Mouse (Mus musculus) embryonic facial prominence, embryonic 13.5 days (tissue): Measurements from ENCODE around the gene Arr3. TPM values are rescaled to one million over a fixed set of nuclear protein-coding genes. Genes with fewer than 3 reads are reported as not detected.

Source experiments
- ATAC-seq: fragments of 200-750 bp; cut with Nextera tagmentation; 2 replicates; pipeline ENCODE4 v1.8.0; 2017; ENCODE audit warnings: low read depth; ENCODE audit not compliant: insufficient number of reproducible peaks, insufficient read depth, low FRiP score, low TSS enrichment
- H3K27ac ChIP-seq: fragments of 300-500 bp; sonication (generic); 2 replicates; pipeline ENCODE4 v1.5.1; 2015; ENCODE audit warnings: moderate library complexity, mild to moderate bottlenecking, inconsistent platforms
- H3K27me3 ChIP-seq: fragments of 300-500 bp; sonication (generic); 2 replicates; pipeline ENCODE4 v1.6.1; 2015; ENCODE audit warnings: mild to moderate bottlenecking, inconsistent platforms
- H3K36me3 ChIP-seq: fragments of 300-500 bp; sonication (generic); 2 replicates; pipeline ENCODE4 v1.6.1; 2015; ENCODE audit warnings: mild to moderate bottlenecking, inconsistent platforms
- H3K4me1 ChIP-seq: fragments of 300-500 bp; sonication (generic); 2 replicates; pipeline ENCODE4 v1.6.1; 2015; ENCODE audit warnings: inconsistent platforms
- H3K4me2 ChIP-seq: fragments of 300-500 bp; sonication (generic); 2 replicates; pipeline ENCODE4 v1.6.1; 2015; ENCODE audit warnings: moderate library complexity, mild to moderate bottlenecking, inconsistent platforms
- H3K4me3 ChIP-seq: fragments of 300-500 bp; sonication (generic); 2 replicates; pipeline ENCODE4 v1.5.1; 2015; ENCODE audit warnings: mild to moderate bottlenecking, inconsistent platforms
- H3K9ac ChIP-seq: fragments of 300-500 bp; sonication (generic); 2 replicates; pipeline ENCODE4 v1.6.1; 2015; ENCODE audit warnings: mild to moderate bottlenecking, inconsistent platforms
- H3K9me3 ChIP-seq: fragments of 300-500 bp; sonication (generic); 2 replicates; pipeline ENCODE4 v1.6.1; 2016; ENCODE audit warnings: inconsistent platforms
- WGBS: fragments of 180-500 bp; shearing (Covaris S2); methylation state at CpG from one replicate; pipeline ENCODE4 v1.1.7; 2015; ENCODE audit warnings: mixed read lengths; 5-methylcytosine and 5-hydroxymethylcytosine counted together
- polyA plus RNA-seq: library from polyadenylated mRNA; unstranded; fragments of >200 nt; fragmentation: Nextera tagmentation; extraction: Ambion mirVana; gene quantifications from 2 replicates; pipeline ENCODE4 v1.2.1, GENCODE M21; 2015

Arr3 gene
- polyA plus RNA-seq = not detected in 2 replicates

GRCm38 (mm10) chrX:100605314-100605713, at the start of gene Arr3:
Gene Arr3, plus strand, starts transcription at chrX:100605497.
- no peak within 1 kb of the TSS for H3K27ac ChIP-seq
- peaks cover 38% of the 10 kb centered on the region; the same call in 1 of the 2 replicates for H3K27me3 ChIP-seq
- no peaks in the 10 kb centered on the region for H3K36me3 ChIP-seq
- no peak for ATAC-seq
- no peak within 1 kb of the TSS for H3K4me3 ChIP-seq
- WGBS = 70% methylated on average over 1 of the region's 1 CpGs
- no peak within 1 kb of the TSS for H3K4me2 ChIP-seq
- H3K9ac ChIP-seq = no peak within 1 kb of the TSS
- no peaks in the 10 kb centered on the region for H3K4me1 ChIP-seq
- no peaks in the 10 kb centered on the region for H3K9me3 ChIP-seq

- H3K4me2 ChIP-seq = no peak overlapping the region
- no peaks in the 10 kb centered on the region for H3K9me3 ChIP-seq
- H3K4me3 ChIP-seq = no peak overlapping the region
- no peaks in the 10 kb centered on the region for H3K4me1 ChIP-seq
- 84% methylated on average over 3 of the region's 3 CpGs for WGBS
- H3K27me3 ChIP-seq = peaks cover 10% of the 10 kb centered on the region; the same call in 1 of the 2 replicates
- no peaks in the 10 kb centered on the region for H3K36me3 ChIP-seq
- no peak overlapping the region for H3K9ac ChIP-seq
- H3K27ac ChIP-seq = no peak overlapping the region
- no peak for ATAC-seq
Observed at GRCm38 (mm10) chrX:100556026-100556425, 49.3 kb upstream of the Arr3 start.

- no peak overlapping the region for H3K27ac ChIP-seq
- no peaks in the 10 kb centered on the region for H3K9me3 ChIP-seq
- H3K27me3 ChIP-seq = peaks cover 13% of the 10 kb centered on the region
- no peak overlapping the region for H3K4me2 ChIP-seq
- no peak for ATAC-seq
- H3K36me3 ChIP-seq = no peaks in the 10 kb centered on the region
- H3K9ac ChIP-seq = no peak overlapping the region
- H3K4me1 ChIP-seq = no peaks in the 10 kb centered on the region
- no peak overlapping the region for H3K4me3 ChIP-seq
- WGBS = 80% methylated on average over 3 of the region's 3 CpGs
Observed at GRCm38 (mm10) chrX:100565696-100566095, 39.6 kb upstream of the Arr3 start.

GRCm38 (mm10) chrX:100571951-100572350, 33.3 kb upstream of the Arr3 start, which contains the start of gene Awat1:
Gene Awat1, plus strand, starts transcription at chrX:100572251.
- no peak for ATAC-seq
- H3K4me2 ChIP-seq = no peak within 1 kb of the TSS
- H3K9ac ChIP-seq = no peak within 1 kb of the TSS
- H3K4me3 ChIP-seq = no peak within 1 kb of the TSS
- H3K27ac ChIP-seq = no peak within 1 kb of the TSS
- H3K27me3 ChIP-seq = peaks cover 14% of the 10 kb centered on the region
- no peaks in the 10 kb centered on the region for H3K9me3 ChIP-seq
- no peaks in the 10 kb centered on the region for H3K4me1 ChIP-seq
- WGBS = 91% methylated on average over 1 of the region's 1 CpGs
- no peaks in the 10 kb centered on the region for H3K36me3 ChIP-seq

- H3K4me3 ChIP-seq = no peak within 1 kb of the TSS
- WGBS = 67% methylated on average over 4 of the region's 4 CpGs
- no peak within 1 kb of the TSS for H3K27ac ChIP-seq
- no peaks in the 10 kb centered on the region for H3K9me3 ChIP-seq
- H3K27me3 ChIP-seq = peaks cover 46% of the 10 kb centered on the region
- no peaks in the 10 kb centered on the region for H3K36me3 ChIP-seq
- ATAC-seq = no peak
- no peak within 1 kb of the TSS for H3K9ac ChIP-seq
- no peak within 1 kb of the TSS for H3K4me2 ChIP-seq
- H3K4me1 ChIP-seq = no peaks in the 10 kb centered on the region
Observed at GRCm38 (mm10) chrX:100594791-100595190, 10.5 kb upstream of the Arr3 start, which contains the start of gene P2ry4. Gene P2ry4, minus strand, starts transcription at chrX:100594869.

GRCm38 (mm10) chrX:100597439-100597838, 7.9 kb upstream of the Arr3 start:
- 20% methylated on average over 5 of the region's 5 CpGs for WGBS
- Histone ChIP-seq H3K27me3 (peaks cover 55% of the 10 kb centered on the region), H3K4me2 (no peak overlapping the region), H3K9me3 (no peaks in the 10 kb centered on the region), H3K4me3 (no peak overlapping the region), H3K36me3 (no peaks in the 10 kb centered on the region), H3K9ac (no peak overlapping the region), H3K4me1 (no peaks in the 10 kb centered on the region), H3K27ac (no peak overlapping the region)
- 0 out of 2 replicates have a peak, but pooled peaks have one; percentile 48 for ATAC-seq

GRCm38 (mm10) chrX:100599755-100600154, 5.5 kb upstream of the Arr3 start:
- Histone ChIP-seq H3K27me3 (peaks cover 47% of the 10 kb centered on the region), H3K9me3 (no peaks in the 10 kb centered on the region), H3K36me3 (no peaks in the 10 kb centered on the region), H3K9ac (no peak overlapping the region), H3K27ac (no peak overlapping the region), H3K4me1 (no peaks in the 10 kb centered on the region), H3K4me3 (no peak overlapping the region), H3K4me2 (no peak overlapping the region)
- no peak for ATAC-seq
- 65% methylated on average over 4 of the region's 4 CpGs for WGBS

GRCm38 (mm10) chrX:100618488-100618887, 13.2 kb downstream of the Arr3 start:
- Histone ChIP-seq H3K9ac (no peak overlapping the region), H3K36me3 (peaks cover 10% of the 10 kb centered on the region), H3K9me3 (no peaks in the 10 kb centered on the region), H3K4me3 (no peak overlapping the region), H3K27me3 (peaks cover 23% of the 10 kb centered on the region), H3K4me1 (no peaks in the 10 kb centered on the region), H3K27ac (no peak overlapping the region), H3K4me2 (no peak overlapping the region)
- ATAC-seq = no peak
- 62% methylated on average over 3 of the region's 3 CpGs for WGBS

- Histone ChIP-seq H3K4me1 (no peaks in the 10 kb centered on the region; the same call in 1 of the 2 replicates), H3K4me2 (no peak overlapping the region), H3K27me3 (peaks cover 26% of the 10 kb centered on the region), H3K9ac (no peak overlapping the region), H3K27ac (no peak overlapping the region), H3K36me3 (peaks cover 13% of the 10 kb centered on the region), H3K9me3 (no peaks in the 10 kb centered on the region), H3K4me3 (no peak overlapping the region)
- 62% methylated on average over 2 of the region's 2 CpGs for WGBS
- no peak for ATAC-seq
Observed at GRCm38 (mm10) chrX:100621366-100621765, 16.1 kb downstream of the Arr3 start.

- H3K27me3 ChIP-seq = peaks cover 10% of the 10 kb centered on the region
- no peak overlapping the region for H3K27ac ChIP-seq
- no peak overlapping the region for H3K4me3 ChIP-seq
- H3K9ac ChIP-seq = no peak overlapping the region
- no peaks in the 10 kb centered on the region for H3K9me3 ChIP-seq
- 85% methylated on average over 4 of the region's 4 CpGs for WGBS
- no peaks in the 10 kb centered on the region; the same call in 1 of the 2 replicates for H3K4me1 ChIP-seq
- ATAC-seq = no peak
- 0 out of 2 replicates have a peak overlapping the region, but pooled peaks have one; percentile 58 for H3K4me2 ChIP-seq
- peaks cover 13% of the 10 kb centered on the region for H3K36me3 ChIP-seq
Observed at GRCm38 (mm10) chrX:100624242-100624641, 18.9 kb downstream of the Arr3 start.

- H3K27ac ChIP-seq = no peak overlapping the region
- H3K27me3 ChIP-seq = peaks cover 10% of the 10 kb centered on the region
- H3K4me2 ChIP-seq = peak overlapping the region; percentile 58
- H3K4me1 ChIP-seq = no peaks in the 10 kb centered on the region; the same call in 1 of the 2 replicates
- H3K36me3 ChIP-seq = peaks cover 13% of the 10 kb centered on the region
- ATAC-seq = no peak
- H3K9me3 ChIP-seq = no peaks in the 10 kb centered on the region
- WGBS = 45% methylated on average over 7 of the region's 7 CpGs
- H3K4me3 ChIP-seq = peak overlapping the region; percentile 59
- H3K9ac ChIP-seq = peak overlapping the region; percentile 76
Observed at GRCm38 (mm10) chrX:100625146-100625545, 19.8 kb downstream of the Arr3 start.

- Histone ChIP-seq H3K27ac (peak within 1 kb of the TSS; percentile 82), H3K4me2 (peak within 1 kb of the TSS; percentile 70), H3K4me1 (no peaks in the 10 kb centered on the region; the same call in 1 of the 2 replicates), H3K36me3 (peaks cover 13% of the 10 kb centered on the region), H3K9me3 (no peaks in the 10 kb centered on the region), H3K9ac (peak within 1 kb of the TSS; percentile 76), H3K4me3 (peak within 1 kb of the TSS; percentile 59), H3K27me3 (peaks cover 10% of the 10 kb centered on the region)
- WGBS = 17% methylated on average over 3 of the region's 3 CpGs
- no peak for ATAC-seq
Observed at GRCm38 (mm10) chrX:100625546-100625801, 20.2 kb downstream of the Arr3 start, which contains the start of gene Kif4. Gene Kif4, plus strand, starts transcription at chrX:100625737.
